Mouse (Mus musculus) left cerebral cortex, adult 18-20 months (tissue): ENCODE measurements around the gene Mchr1. TPM values are rescaled to one million over a fixed set of nuclear protein-coding genes. Genes with fewer than 3 reads are reported as not detected.

Source experiments
- DNase-seq, 2 experiments: peaks; one replicate each; pipeline ENCODE4 v3.0.0; 2021 to 2022; ENCODE audit warnings: low spot score in 2 of 2, mixed read lengths in 1 of 2
- total RNA-seq, 2 experiments: library from RNA; stranded (reverse); gene quantifications; 2 replicates each; pipeline ENCODE4 v1.2.3; 2021

The Mchr1 gene
- total RNA-seq, 2 experiments from 2014 or later = 20.7 to 25.6 TPM

- DNase-seq = no peak
Measured at GRCm38 (mm10) chr15:81226796-81227195, 8.5 kb upstream of the Mchr1 start.

- no peak for DNase-seq
Measured at GRCm38 (mm10) chr15:81227275-81227674, 8.0 kb upstream of the Mchr1 start.

- DNase-seq = no peak
Measured at GRCm38 (mm10) chr15:81228258-81228657, 7.0 kb upstream of the Mchr1 start.

- DNase-seq = no peak
Measured at GRCm38 (mm10) chr15:81229791-81230190, 5.5 kb upstream of the Mchr1 start.

GRCm38 (mm10) chr15:81231325-81231724 lies 4.0 kb upstream of the Mchr1 start:
- no peak for DNase-seq

GRCm38 (mm10) chr15:81236062-81236461 lies 763 bp downstream of the Mchr1 start:
- DNase-seq = no peak

GRCm38 (mm10) chr15:81237471-81237870 lies 2.2 kb downstream of the Mchr1 start:
- DNase-seq = no peak

- peak in 1 of 2 experiments; percentile 34 for DNase-seq
Measured at GRCm38 (mm10) chr15:81239261-81239660, 4.0 kb downstream of the Mchr1 start.

- no peak for DNase-seq
Measured at GRCm38 (mm10) chr15:81239794-81240343, 4.6 kb downstream of the Mchr1 start.

GRCm38 (mm10) chr15:81246890-81247289 lies 11.6 kb downstream of the Mchr1 start:
- no peak for DNase-seq

- no peak for DNase-seq
Measured at GRCm38 (mm10) chr15:81247583-81248340, 12.5 kb downstream of the Mchr1 start.

- DNase-seq = no peak
Measured at GRCm38 (mm10) chr15:81248341-81248679, 13.0 kb downstream of the Mchr1 start.

- no peak for DNase-seq
Measured at GRCm38 (mm10) chr15:81248951-81249579, 13.8 kb downstream of the Mchr1 start.

GRCm38 (mm10) chr15:81252626-81253174 lies 17.4 kb downstream of the Mchr1 start:
- no peak for DNase-seq

- no peak for DNase-seq
Measured at GRCm38 (mm10) chr15:81253585-81253984, 18.3 kb downstream of the Mchr1 start.

GRCm38 (mm10) chr15:81254113-81254640 lies 18.9 kb downstream of the Mchr1 start:
- DNase-seq = no peak

GRCm38 (mm10) chr15:81255063-81255462 lies 19.8 kb downstream of the Mchr1 start:
- no peak for DNase-seq

- no peak for DNase-seq
Measured at GRCm38 (mm10) chr15:81258296-81258695, 23.0 kb downstream of the Mchr1 start.

GRCm38 (mm10) chr15:81259304-81259703 lies 24.0 kb downstream of the Mchr1 start:
- no peak for DNase-seq

GRCm38 (mm10) chr15:81260208-81260607 lies 24.9 kb downstream of the Mchr1 start:
- DNase-seq = no peak

- peak; percentile 36 to 76 for DNase-seq
Measured at GRCm38 (mm10) chr15:81264392-81265095, 29.2 kb downstream of the Mchr1 start.
